In the genomic region with DNA sequence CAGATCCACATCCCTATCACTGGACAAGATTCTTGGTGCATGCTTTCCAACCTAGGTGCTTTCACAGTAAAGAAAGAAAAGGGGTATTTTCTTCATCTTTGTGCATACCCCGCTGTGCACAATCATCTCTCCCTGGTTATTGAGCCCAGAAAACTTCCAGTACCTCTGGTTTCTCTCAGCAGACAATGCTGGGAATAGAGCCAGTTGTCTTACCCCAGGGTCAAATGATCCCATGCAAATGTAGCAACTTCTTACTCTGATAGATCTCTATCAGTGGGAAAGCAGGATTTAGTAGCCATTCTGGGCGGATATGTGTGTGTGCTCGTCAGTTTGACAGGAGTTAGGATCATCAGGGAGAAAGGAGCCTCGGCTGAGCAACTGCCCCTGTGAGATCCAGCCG, we compare ENCODE assay signal across 21 mouse cellular contexts. TPM values are rescaled to one million over a fixed set of nuclear protein-coding genes. Genes with fewer than 3 reads are reported as not detected.
"Had no signal": no experiment of that assay in that cellular context is flagged by ENCODE, and none has a peak within 500 bp of the region (broad histone marks: within the 10 kb centered on the region; RNA-seq: fewer than 3 reads in every experiment).

No protein-coding gene starts in this region.

- H3K9me3 ChIP-seq: midbrain, embryonic 10.5 days; midbrain, embryonic 12.5 days; neural tube, embryonic 13.5 days; neural tube, embryonic 15.5 days; stomach, embryonic 15.5 days had no signal

- DNase-seq: lung, adult 18-20 months; lung, embryonic 14.5 days; lung, postnatal 10 days; lung, postnatal 4 days; midbrain, embryonic 14.5 days; retina, postnatal 1 day; right cerebral cortex, adult 18-20 months; right cerebral cortex, postnatal 25 days; right cerebral cortex, postnatal 4 days; spleen, adult 18-20 months; thymus, adult 18-20 months; thymus, postnatal 14 days; thymus, postnatal 36 days had no signal

- H3K4me2 ChIP-seq: lung, embryonic 14.5 days; midbrain, embryonic 12.5 days; neural tube, embryonic 13.5 days; neural tube, embryonic 15.5 days; stomach, embryonic 15.5 days had no signal

- H3K27me3 ChIP-seq: midbrain, embryonic 12.5 days; neural tube, embryonic 13.5 days; neural tube, embryonic 15.5 days; stomach, embryonic 15.5 days had no signal

- H3K9ac ChIP-seq: lung, embryonic 14.5 days; midbrain, embryonic 12.5 days; neural tube, embryonic 13.5 days; neural tube, embryonic 15.5 days; stomach, embryonic 15.5 days had no signal

- H3K36me3 ChIP-seq: midbrain, embryonic 10.5 days; midbrain, embryonic 12.5 days; neural tube, embryonic 13.5 days; neural tube, embryonic 15.5 days; stomach, embryonic 15.5 days had no signal

- H3K4me3 ChIP-seq: midbrain, embryonic 10.5 days; midbrain, embryonic 12.5 days; myocyte; neural tube, embryonic 13.5 days; neural tube, embryonic 15.5 days; stomach, embryonic 15.5 days had no signal

- H3K27ac ChIP-seq: midbrain, embryonic 10.5 days; midbrain, embryonic 12.5 days; neural tube, embryonic 13.5 days; neural tube, embryonic 15.5 days; stomach, embryonic 15.5 days; stomach, postnatal 0 days had no signal

RNA-seq across cellular contexts. Expression of a gene that starts 35.8 kb away (rescaled TPM):
- total RNA-seq: megakaryocyte-erythroid progenitor cell, adult 5-6 weeks had no signal
